ENCODE assay signal across 8 mouse cellular contexts in the genomic region with DNA sequence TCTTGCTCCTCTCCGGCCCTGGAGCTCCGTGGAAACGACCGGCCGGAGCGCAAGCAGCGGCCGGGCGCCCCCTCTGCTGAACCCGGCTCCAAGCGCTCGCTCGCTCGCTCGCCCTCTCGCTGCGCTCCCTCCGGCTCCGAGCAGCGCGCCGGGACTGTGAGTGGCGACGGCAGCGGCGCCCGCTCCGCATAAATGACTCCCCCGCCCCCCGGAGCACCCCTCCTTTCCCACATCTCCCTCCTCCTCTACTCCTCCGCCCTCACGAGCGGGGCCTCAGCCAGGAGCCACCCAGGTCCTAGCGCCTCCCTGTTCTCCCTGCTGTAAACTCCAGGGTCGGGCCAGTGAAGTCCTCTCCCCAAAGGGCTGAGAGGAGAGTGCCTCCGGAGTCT. TPM values are rescaled to one million over a fixed set of nuclear protein-coding genes. Genes with fewer than 3 reads are reported as not detected.
DNase-seq lines count a peak whose midpoint lies in the region; ATAC-seq lines count a peak whose summit lies in the region.

Pcsk5 (minus strand) TSS at position 162 of the 389 bp plus-strand sequence.

- H3K4me2 ChIP-seq in intestine, embryonic 15.5 days (replicated peaks): peak within 1 kb of the TSS; percentile 88

- H3K4me3 ChIP-seq in embryonic facial prominence, embryonic 10.5 days: peak within 1 kb of the TSS; percentile 84
- H3K4me3 ChIP-seq in intestine, embryonic 15.5 days (replicated peaks): peak within 1 kb of the TSS; percentile 72

- ATAC-seq in intestine, embryonic 15.5 days: peak; percentile 94
- no peak for ATAC-seq in inflammation-experienced regulatory T-cells, adult 6 months

- peaks cover 15% of the 10 kb centered on the region for H3K27me3 ChIP-seq in embryonic facial prominence, embryonic 10.5 days (replicated peaks; ENCODE audit: low read depth, poor library complexity, severe bottlenecking)
- H3K27me3 ChIP-seq in intestine, embryonic 15.5 days (replicated peaks): no peaks in the 10 kb centered on the region

- DNase-seq in adrenal gland, postnatal 36 days: peak; percentile 94 to 95
- DNase-seq in embryonic facial prominence, embryonic 10.5 days (ENCODE audit: low spot score): peak; percentile 93
- DNase-seq in gonadal fat pad, adult 2 months (ENCODE audit: low read depth): no peak
- peak; percentile 55 to 73 for DNase-seq in left cerebral cortex, adult 8-10 months (ENCODE audit: low spot score in 2 of 2)
- DNase-seq in lung, postnatal 36 days: peak; percentile 90
- DNase-seq in right cerebral cortex, postnatal 4 days: peak; percentile 83

- H3K36me3 ChIP-seq in embryonic facial prominence, embryonic 10.5 days (replicated peaks): no peaks in the 10 kb centered on the region
- H3K36me3 ChIP-seq in intestine, embryonic 15.5 days: no peaks in the 10 kb centered on the region

- H3K9ac ChIP-seq in intestine, embryonic 15.5 days: peak within 1 kb of the TSS; percentile 82

- H3K9me3 ChIP-seq in embryonic facial prominence, embryonic 10.5 days: no peaks in the 10 kb centered on the region
- H3K9me3 ChIP-seq in intestine, embryonic 15.5 days: no peaks in the 10 kb centered on the region

- WGBS in embryonic facial prominence, embryonic 10.5 days: under 1% methylated on average over 36 of the region's 36 CpGs
- WGBS in intestine, embryonic 15.5 days: under 1% methylated on average over 34 of the region's 36 CpGs

- peaks cover 39% of the 10 kb centered on the region for H3K4me1 ChIP-seq in embryonic facial prominence, embryonic 10.5 days
- H3K4me1 ChIP-seq in intestine, embryonic 15.5 days (replicated peaks): no peaks in the 10 kb centered on the region

- peak within 1 kb of the TSS; percentile 92 for H3K27ac ChIP-seq in embryonic facial prominence, embryonic 10.5 days (replicated peaks)
- H3K27ac ChIP-seq in intestine, embryonic 15.5 days: peak within 1 kb of the TSS; percentile 88

RNA-seq across cellular contexts. Expression of gene Pcsk5, which starts in this region (rescaled TPM):
- 100 to 1,000 TPM; 182 to 188 TPM for total RNA-seq in adrenal gland, postnatal 36 days (2021)
- polyA plus RNA-seq in embryonic facial prominence, embryonic 10.5 days (2016; fragmentation: Nextera tagmentation; extraction: Ambion mirVana): 10.7 and 14.3 TPM in 2 replicates
- 19.9 and 29.5 TPM in 2 replicates for polyA plus RNA-seq in gonadal fat pad, adult 2 months (2012; rRNA removed)
- 29.8 and 35.4 TPM in 2 replicates for polyA plus RNA-seq in intestine, embryonic 15.5 days (2015; fragmentation: Nextera tagmentation; extraction: Ambion mirVana)
- 10 to 100 TPM; 11.2 to 11.5 (median 11.4) TPM for total RNA-seq in left cerebral cortex, adult 8-10 months (2022)
- not detected for polyA plus RNA-seq in inflammation-experienced regulatory T-cells, adult 6 months (2017; shearing (Covaris generic))

Comparison
In these comparisons a context has a peak if more than half of its experiments do, and no peak if none do; other contexts are left out.
1. RNA of gene Pcsk5 (total RNA-seq): 182 to 188 TPM in adrenal gland, postnatal 36 days; 11.2 to 11.5 TPM in left cerebral cortex, adult 8-10 months; every median in the first group is over 10 times any median in the second.
2. RNA of gene Pcsk5 (polyA plus RNA-seq): 29.8 to 35.4 TPM in intestine, embryonic 15.5 days, 19.9 to 29.5 TPM in gonadal fat pad, adult 2 months and 10.7 to 14.3 TPM in embryonic facial prominence, embryonic 10.5 days; not detected in inflammation-experienced regulatory T-cells, adult 6 months; every median in the first group is over 10 times any median in the second.